Mouse (Mus musculus) central nervous system, embryonic 14 days (tissue): ENCODE results near the gene Pla2g2e. TPM values are rescaled to one million over a fixed set of nuclear protein-coding genes. Genes with fewer than 3 reads are reported as not detected.

Experiments
- polyA plus RNA-seq: library from polyadenylated mRNA; depleted of rRNA; stranded (reverse); fragments of >200 nt; gene quantifications from 2 replicates; pipeline ENCODE4 v1.2.3, GENCODE M21; 2012; rRNA removed

Pla2g2e gene
- polyA plus RNA-seq: not detected in 2 replicates

DNA sequence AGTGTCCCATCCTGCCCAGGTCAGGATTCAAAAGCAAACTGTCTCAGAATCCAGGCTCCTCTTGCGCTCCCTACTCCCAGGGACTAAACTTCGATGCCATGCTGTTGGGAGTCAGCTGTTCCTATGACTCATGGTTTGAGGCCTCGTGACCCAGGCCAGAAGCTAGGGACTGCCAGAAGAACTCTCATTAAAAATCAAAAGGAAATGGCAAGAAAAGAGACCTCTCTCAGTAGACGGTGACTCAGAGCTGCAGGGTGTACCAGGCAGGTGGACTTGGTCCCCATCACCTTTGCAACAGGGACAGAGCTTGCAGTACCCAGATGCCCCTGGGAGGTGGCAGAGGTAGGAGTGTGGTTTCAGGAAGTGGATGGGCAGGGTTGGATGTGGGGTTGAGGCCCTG is at the start of gene Pla2g2e:
Gene Pla2g2e, plus strand, starts transcription at position 212 of the 400 bp plus-strand sequence.

DNA sequence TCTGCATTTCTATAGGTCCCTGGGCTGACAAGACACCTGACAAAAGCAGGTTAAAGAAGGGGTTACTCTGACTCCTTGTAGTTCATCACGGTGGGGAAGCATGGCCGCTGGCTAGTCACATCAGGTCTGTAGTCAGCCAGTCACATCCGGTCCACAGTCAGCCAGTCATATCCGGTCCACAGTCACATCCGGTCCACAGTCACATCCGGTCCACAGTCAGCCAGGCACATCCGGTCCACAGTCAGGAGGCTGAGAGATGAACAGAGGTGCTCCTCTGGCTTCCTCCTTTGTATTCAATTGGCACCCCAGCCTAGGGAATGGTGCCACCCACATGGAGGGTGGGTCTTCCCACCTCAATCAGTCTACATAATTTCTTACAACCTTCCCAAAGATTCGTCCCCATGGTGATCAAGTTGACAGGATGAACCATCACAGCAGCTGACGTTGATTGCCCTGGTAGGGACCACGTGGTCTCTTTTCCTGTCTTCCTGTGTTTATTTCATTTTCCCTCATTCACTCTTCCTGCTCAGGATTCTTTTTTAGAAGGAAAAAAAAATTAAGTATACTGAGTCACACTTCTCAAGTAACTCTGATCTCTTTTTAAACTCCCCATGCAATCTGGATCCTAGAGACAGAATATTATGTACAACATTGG is 14.3 kb upstream of the Pla2g2e start, which contains the start of gene Pla2g5:
Gene Pla2g5, minus strand, starts transcription at position 139 of the 655 bp plus-strand sequence.

DNA sequence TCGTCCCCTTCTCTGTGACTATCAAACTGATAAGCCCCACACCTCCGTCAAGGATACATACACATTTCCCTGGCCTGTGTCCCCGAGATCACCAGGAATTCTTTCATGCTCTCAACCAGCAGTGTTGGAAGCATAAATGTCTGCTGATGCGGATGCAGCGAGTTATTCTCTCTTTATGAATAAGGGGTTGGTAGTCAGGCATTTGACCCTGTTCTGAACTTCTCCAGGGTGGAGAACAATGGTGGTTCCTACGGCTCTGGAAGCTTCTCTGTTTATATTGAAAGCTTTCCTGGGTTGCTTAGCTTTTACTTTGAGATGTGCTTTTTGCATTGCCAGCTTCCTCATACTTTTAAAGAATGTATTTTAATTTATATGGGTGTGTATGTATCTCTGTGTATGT is 3.9 kb upstream of the Pla2g2e start, which contains the start of gene Gm13030:
Gene Gm13030, minus strand, starts transcription at position 101 of the 400 bp plus-strand sequence.

DNA sequence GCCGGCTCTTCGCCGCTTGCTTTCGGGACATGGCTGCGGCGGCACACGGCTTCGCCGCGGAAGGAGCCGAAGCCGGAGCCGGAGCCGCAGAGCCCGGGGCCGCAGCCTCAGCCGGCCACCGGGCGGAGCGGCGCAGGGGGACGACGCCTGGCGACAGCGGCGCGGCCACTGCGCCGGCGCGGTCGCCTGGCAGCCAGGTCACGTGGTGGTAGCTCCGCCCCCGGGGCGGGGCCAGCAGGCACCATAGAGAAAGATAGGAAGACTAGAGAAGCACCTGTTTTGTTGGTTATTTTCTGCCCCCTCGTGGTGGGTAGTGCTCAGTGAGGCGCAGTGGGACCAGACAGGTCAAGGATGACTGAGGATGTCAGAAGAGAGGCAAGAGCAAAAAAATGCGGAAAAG is 36.1 kb downstream of the Pla2g2e start, which contains the start of gene Otud3:
Gene Otud3, minus strand, starts transcription at position 149 of the 400 bp plus-strand sequence.

Other genes with a start within 250 kb of the Pla2g2e start
- gene Vwa5b1, start 242.1 kb upstream of the Pla2g2e start, polyA plus RNA-seq: 0.95 and 1.5 TPM in 2 replicates
- gene Pla2g2c, start 153.2 kb upstream of the Pla2g2e start, polyA plus RNA-seq: 0.30 and 0.64 TPM in 2 replicates
- gene Ubxn10, start 140.8 kb upstream of the Pla2g2e start, polyA plus RNA-seq: 2.9 and 3.2 TPM in 2 replicates
- gene Pla2g2f, start 120.3 kb upstream of the Pla2g2e start, polyA plus RNA-seq: 0.06 and 0.61 TPM in 2 replicates
- gene Pla2g2d, start 102.2 kb upstream of the Pla2g2e start, polyA plus RNA-seq: 0.20 and 0.23 TPM in 2 replicates
- 0.54 and 0.64 TPM in 2 replicates for gene Pla2g5, start 14.5 kb upstream of the Pla2g2e start, polyA plus RNA-seq
- not detected in 2 replicates for gene Gm13030, start 4.0 kb upstream of the Pla2g2e start, polyA plus RNA-seq
- 8.2 and 8.9 TPM in 2 replicates for gene Otud3, start 36.0 kb downstream of the Pla2g2e start, polyA plus RNA-seq
- gene Rnf186, start 89.2 kb downstream of the Pla2g2e start, polyA plus RNA-seq: not detected in 2 replicates
- gene Tmco4, start 94.9 kb downstream of the Pla2g2e start, polyA plus RNA-seq: 1.0 and 1.2 TPM in 2 replicates
- 1.2 and 1.3 TPM in 2 replicates for gene Htr6, start 197.6 kb downstream of the Pla2g2e start, polyA plus RNA-seq
- gene Nbl1, start 215.1 kb downstream of the Pla2g2e start, polyA plus RNA-seq: 30.6 and 59.3 TPM in 2 replicates